Mouse (Mus musculus): ENCODE measurements around the gene Slc35g3. TPM values are rescaled to one million over a fixed set of nuclear protein-coding genes. Genes with fewer than 3 reads are reported as not detected.

The Slc35g3 gene
- total RNA-seq, 2 experiments from 2014 or later = 0.25 TPM; not detected in 1

Other genes starting within 250 kb of the Slc35g3 start
- under 1 TPM; 0.47 to 0.93 TPM for gene Dnah2, start 212.9 kb downstream of the Slc35g3 start, total RNA-seq (2021)
- gene Efnb3, start 201.8 kb downstream of the Slc35g3 start, total RNA-seq (2021) = 1 to 10 TPM; 1.9 to 2.7 TPM
- gene Wrap53, start 181.7 kb downstream of the Slc35g3 start, total RNA-seq (2021) = 1 to 10 TPM; 6.8 to 7.9 TPM
- gene Trp53, start 181.6 kb downstream of the Slc35g3 start, total RNA-seq (2021) = 10 to 100 TPM; 51.1 to 51.9 TPM
- gene Atp1b2, start 156.0 kb downstream of the Slc35g3 start, total RNA-seq (2021) = 100 to 1,000 TPM; 227 to 249 TPM
- gene Shbg, start 144.1 kb downstream of the Slc35g3 start, total RNA-seq (2021) = not detected
- 1 to 10 TPM; 7.8 to 8.8 TPM for gene Sat2, start 139.9 kb downstream of the Slc35g3 start, total RNA-seq (2021)
- 10 to 100 TPM; 90.3 to 94.0 TPM for gene Fxr2, start 129.0 kb downstream of the Slc35g3 start, total RNA-seq (2021)
- not detected for gene Sox15, start 106.7 kb downstream of the Slc35g3 start, total RNA-seq (2021)
- gene Mpdu1, start 99.3 kb downstream of the Slc35g3 start, total RNA-seq (2021) = 10 to 100 TPM; 31.6 to 33.0 TPM
- 10 to 100 TPM; 13.1 to 14.0 TPM for gene Cd68, start 95.8 kb downstream of the Slc35g3 start, total RNA-seq (2021)
- 100 to 1,000 TPM; 295 to 317 TPM for gene Eif4a1, start 89.5 kb downstream of the Slc35g3 start, total RNA-seq (2021)
- 10 to 100 TPM; 43.5 to 45.9 TPM for gene Senp3, start 79.9 kb downstream of the Slc35g3 start, total RNA-seq (2021)
- 1 to 10 TPM; 1.0 to 2.9 TPM for gene Tnfsf13, start 76.2 kb downstream of the Slc35g3 start, total RNA-seq (2021)
- gene Tnfsf12, start 66.1 kb downstream of the Slc35g3 start, total RNA-seq (2021) = 10 to 100 TPM; 22.3 to 22.9 TPM
- gene Tnfsfm13, start 65.9 kb downstream of the Slc35g3 start, total RNA-seq (2021) = 1 to 10 TPM; 4.3 to 4.6 TPM
- 10 to 100 TPM; 66.4 to 72.2 TPM for gene Polr2a, start 3.3 kb downstream of the Slc35g3 start, total RNA-seq (2021)
- 10 to 100 TPM; 26.7 to 30.5 TPM for gene Zbtb4, start 3.9 kb upstream of the Slc35g3 start, total RNA-seq (2021)
- gene Chrnb1, start 34.0 kb upstream of the Slc35g3 start, total RNA-seq (2021) = 100 to 1,000 TPM in 1 of 2 experiments, 10 to 100 TPM in 1; 95.1 to 110 TPM
- 10 to 100 TPM; 10.1 to 13.8 TPM for gene Fgf11, start 39.9 kb upstream of the Slc35g3 start, total RNA-seq (2021)
- not detected for gene Tmem102, start 43.7 kb upstream of the Slc35g3 start, total RNA-seq (2021)
- gene Gm39566, start 53.3 kb upstream of the Slc35g3 start, total RNA-seq (2021) = not detected
- not detected for gene Spem2, start 56.5 kb upstream of the Slc35g3 start, total RNA-seq (2021)
- under 1 TPM in 1 of 2 experiments, not detected in 1; 0.34 TPM for gene Spem1, start 60.2 kb upstream of the Slc35g3 start, total RNA-seq (2021)
- gene Nlgn2, start 75.8 kb upstream of the Slc35g3 start, total RNA-seq (2021) = 10 to 100 TPM; 22.3 to 23.2 TPM
- gene Tmem256, start 76.5 kb upstream of the Slc35g3 start, total RNA-seq (2021) = 100 to 1,000 TPM in 1 of 2 experiments, 10 to 100 TPM in 1; 97.5 to 141 TPM
- 10 to 100 TPM; 39.3 to 41.4 TPM for gene Plscr3, start 84.4 kb upstream of the Slc35g3 start, total RNA-seq (2021)
- under 1 TPM in 1 of 2 experiments, not detected in 1; 0.13 TPM for gene Tnk1, start 96.8 kb upstream of the Slc35g3 start, total RNA-seq (2021)
- gene Tmem95, start 116.0 kb upstream of the Slc35g3 start, total RNA-seq (2021) = not detected
- gene Kctd11, start 119.4 kb upstream of the Slc35g3 start, total RNA-seq (2021) = 1 to 10 TPM; 3.5 to 4.7 TPM
- gene Acap1, start 133.6 kb upstream of the Slc35g3 start, total RNA-seq (2021) = 1 to 10 TPM in 1 of 2 experiments, under 1 TPM in 1; 0.65 to 1.1 TPM
- gene 2810408A11Rik, start 139.0 kb upstream of the Slc35g3 start, total RNA-seq (2021) = 1 to 10 TPM; 3.2 to 4.1 TPM
- gene Neurl4, start 139.1 kb upstream of the Slc35g3 start, total RNA-seq (2021) = 10 to 100 TPM; 32.3 to 36.9 TPM
- 10 to 100 TPM; 35.9 to 44.5 TPM for gene Gps2, start 151.9 kb upstream of the Slc35g3 start, total RNA-seq (2021)
- 100 to 1,000 TPM; 565 to 571 TPM for gene Eif5a, start 160.0 kb upstream of the Slc35g3 start, total RNA-seq (2021)
- 1 to 10 TPM; 5.1 to 6.4 TPM for gene Ybx2, start 173.8 kb upstream of the Slc35g3 start, total RNA-seq (2021)
- 100 to 1,000 TPM; 111 to 142 TPM for gene Slc2a4, start 186.2 kb upstream of the Slc35g3 start, total RNA-seq (2021)
- under 1 TPM in 1 of 2 experiments, not detected in 1; 0.34 TPM for gene Cldn7, start 202.8 kb upstream of the Slc35g3 start, total RNA-seq (2021)
- 100 to 1,000 TPM; 204 to 229 TPM for gene Ctdnep1, start 219.2 kb upstream of the Slc35g3 start, total RNA-seq (2021)
- gene Elp5, start 220.5 kb upstream of the Slc35g3 start, total RNA-seq (2021) = 10 to 100 TPM; 61.9 to 63.7 TPM
- gene Gabarap, start 229.2 kb upstream of the Slc35g3 start, total RNA-seq (2021) = 100 to 1,000 TPM; 234 to 246 TPM
- gene Phf23, start 233.8 kb upstream of the Slc35g3 start, total RNA-seq (2021) = 10 to 100 TPM; 31.5 to 34.7 TPM
- gene Dvl2, start 238.6 kb upstream of the Slc35g3 start, total RNA-seq (2021) = 10 to 100 TPM; 19.1 to 22.8 TPM

Measured in gastrocnemius, postnatal 4 days (tissue).